Mouse (Mus musculus) ES-Bruce4 (cell line): ENCODE measurements around the gene Syp. TPM values are rescaled to one million over a fixed set of nuclear protein-coding genes. Genes with fewer than 3 reads are reported as not detected.

ENCODE experiments used
- H3K27ac ChIP-seq: 2 replicates; pipeline ENCODE4 v1.5.1; 2012; ENCODE audit warnings: low read length, inconsistent platforms; ENCODE audit not compliant: insufficient read depth
- H3K27me3 ChIP-seq: 2 replicates; pipeline ENCODE4 v1.6.1; 2012; ENCODE audit warnings: mild to moderate bottlenecking, low read length, inconsistent platforms; ENCODE audit not compliant: control insufficient read depth, poor library complexity, insufficient read depth, severe bottlenecking
- H3K36me3 ChIP-seq: 2 replicates; pipeline ENCODE4 v1.6.1; 2012; ENCODE audit warnings: inconsistent platforms, mild to moderate bottlenecking, low read length, moderate library complexity; ENCODE audit not compliant: control insufficient read depth, poor library complexity, insufficient read depth, severe bottlenecking
- H3K4me1 ChIP-seq: one replicate; pipeline ENCODE4 v1.8.1; 2011; ENCODE audit warnings: low read length; ENCODE audit not compliant: control insufficient read depth, insufficient read depth
- H3K4me3 ChIP-seq: 2 replicates; pipeline ENCODE4 v1.5.1; 2011; ENCODE audit warnings: low read depth, mild to moderate bottlenecking, low read length
- H3K9ac ChIP-seq: 2 replicates; pipeline ENCODE4 v1.6.1; 2012; ENCODE audit warnings: low read depth, mild to moderate bottlenecking, inconsistent platforms; ENCODE audit not compliant: poor library complexity, severe bottlenecking
- H3K9me3 ChIP-seq: replicated peaks from 2 replicates; pipeline ENCODE4 v1.6.1; 2012; ENCODE audit warnings: mild to moderate bottlenecking, low read length, inconsistent platforms; ENCODE audit not compliant: control insufficient read depth, poor library complexity, insufficient read depth, severe bottlenecking
- CTCF ChIP-seq: IDR thresholded peaks from one replicate; pipeline ENCODE4 v1.8.1; 2011; ENCODE audit warnings: low read depth, low read length
- EP300 ChIP-seq: IDR thresholded peaks from 2 replicates; pipeline ENCODE4 v1.6.1; 2011; ENCODE audit warnings: low read depth, low read length; ENCODE audit not compliant: insufficient read depth
- POLR2A ChIP-seq: IDR thresholded peaks from one replicate; pipeline ENCODE4 v1.8.1; 2011; ENCODE audit warnings: low read length; ENCODE audit not compliant: insufficient read depth
- polyA plus RNA-seq: library from polyadenylated mRNA; stranded (reverse); fragments of >200 nt; gene quantifications from 2 replicates; pipeline ENCODE4 v1.2.4, GENCODE M21; 2011; ENCODE audit warnings: low read depth; ENCODE audit not compliant: missing spikeins, insufficient read depth, insufficient read length

Gene Syp
- polyA plus RNA-seq, 1 experiment = 5.9 TPM

DNA sequence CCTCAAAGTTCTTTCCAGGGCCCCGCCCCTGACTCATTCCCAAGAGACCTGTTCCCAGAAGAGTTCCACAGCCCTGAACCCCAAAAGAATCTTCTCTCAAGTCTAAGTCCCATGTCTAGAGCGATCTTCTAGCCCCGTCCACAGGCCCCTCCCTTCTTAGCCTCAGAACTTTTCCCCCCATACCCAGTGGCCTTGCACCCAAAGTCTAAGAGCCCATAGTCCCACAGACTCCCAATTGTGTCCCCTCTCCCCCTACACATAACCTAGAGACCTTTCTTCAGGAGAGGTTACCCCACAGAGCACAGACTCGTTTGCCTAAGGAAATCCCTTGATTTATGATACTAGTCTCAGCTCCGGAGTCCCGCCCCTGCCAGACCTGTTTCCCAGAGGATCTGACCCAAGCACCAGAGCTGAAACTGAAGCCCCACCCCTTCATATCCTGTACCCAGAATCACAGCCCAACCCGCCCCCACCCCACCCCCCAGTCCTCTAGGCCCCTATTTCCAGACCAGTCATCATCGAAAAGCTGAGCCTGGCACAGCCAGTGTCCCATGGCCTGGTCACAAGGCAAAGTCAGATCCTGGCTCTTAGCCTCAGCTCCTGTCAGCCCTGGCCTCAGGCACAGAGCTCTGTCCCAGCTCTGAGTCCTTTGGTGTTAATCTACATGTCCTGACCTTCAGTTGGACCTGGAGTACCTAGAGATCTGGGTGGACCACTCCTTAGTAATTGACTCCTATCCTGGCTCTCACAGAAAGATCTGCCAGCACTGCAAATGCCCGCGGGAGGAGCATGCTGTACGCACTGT, 20.7 kb downstream of the Syp start:
- no peaks in the 10 kb centered on the region for H3K27me3 ChIP-seq
- H3K9ac ChIP-seq = no peak overlapping the region
- 0 out of 2 replicates have a peak overlapping the region, but pooled peaks have one; percentile 45 for H3K27ac ChIP-seq
- H3K9me3 ChIP-seq = no peaks in the 10 kb centered on the region
- no peaks in the 10 kb centered on the region for H3K4me1 ChIP-seq
- no peak overlapping the region for H3K4me3 ChIP-seq
- H3K36me3 ChIP-seq = no peaks in the 10 kb centered on the region
- no peak for TF ChIP-seq CTCF
- TF ChIP-seq POLR2A = no peak
- TF ChIP-seq EP300 = no peak

DNA sequence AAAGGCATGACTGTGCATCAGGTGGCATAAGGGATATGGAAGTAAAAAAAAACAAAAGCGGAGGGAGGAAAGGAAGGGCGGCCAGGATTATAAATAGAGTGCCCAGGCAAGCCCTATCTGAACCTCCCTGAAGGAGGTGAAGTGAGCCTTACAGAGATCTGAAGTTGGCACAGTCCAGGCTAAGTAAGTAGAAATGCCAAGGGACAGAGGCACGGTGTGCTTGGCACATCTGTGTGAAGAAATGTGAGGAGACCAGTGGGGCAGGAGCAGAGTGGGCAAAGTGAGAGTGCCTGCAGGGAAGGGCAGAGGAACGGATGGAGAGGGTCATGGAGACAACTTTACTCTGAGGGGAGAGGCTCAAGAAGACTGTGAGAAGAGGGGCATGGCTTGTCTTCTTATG, 22.8 kb downstream of the Syp start:
- TF ChIP-seq EP300 = no peak
- no peak for TF ChIP-seq CTCF
- no peak for TF ChIP-seq POLR2A
- Histone ChIP-seq H3K4me3 (no peak overlapping the region), H3K9ac (no peak overlapping the region), H3K4me1 (no peaks in the 10 kb centered on the region), H3K27ac (no peak overlapping the region), H3K27me3 (no peaks in the 10 kb centered on the region), H3K36me3 (no peaks in the 10 kb centered on the region), H3K9me3 (no peaks in the 10 kb centered on the region)

DNA sequence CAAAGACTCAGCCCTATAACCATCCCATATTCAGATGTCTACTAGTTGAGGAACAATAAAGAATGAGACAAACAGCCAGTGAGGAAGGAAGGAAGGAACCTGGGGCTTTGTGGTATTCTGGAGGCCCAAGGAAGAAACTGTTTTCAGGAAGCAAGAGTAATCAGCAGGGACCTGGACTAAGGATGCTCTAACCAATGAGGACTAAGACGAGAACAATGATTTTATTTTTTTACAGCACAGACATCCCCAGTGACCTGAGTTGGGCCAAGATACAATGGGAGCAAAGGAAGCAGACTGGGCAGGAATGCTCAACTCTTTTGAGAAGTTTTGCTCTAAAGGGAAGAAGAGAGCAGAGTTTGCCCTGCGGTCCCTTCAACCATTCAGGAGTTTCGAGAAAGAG, 24.7 kb downstream of the Syp start:
- TF ChIP-seq POLR2A = no peak
- TF ChIP-seq CTCF = no peak
- TF ChIP-seq EP300 = no peak
- H3K4me3 ChIP-seq = no peak overlapping the region
- H3K27ac ChIP-seq = no peak overlapping the region
- H3K4me1 ChIP-seq = no peaks in the 10 kb centered on the region
- no peak overlapping the region for H3K9ac ChIP-seq
- H3K9me3 ChIP-seq = no peaks in the 10 kb centered on the region
- H3K36me3 ChIP-seq = no peaks in the 10 kb centered on the region
- H3K27me3 ChIP-seq = no peaks in the 10 kb centered on the region

- Histone ChIP-seq H3K4me3 (no peak overlapping the region), H3K36me3 (peaks cover 6% of the 10 kb centered on the region; the same call in 1 of the 2 replicates), H3K4me1 (no peaks in the 10 kb centered on the region), H3K9me3 (no peaks in the 10 kb centered on the region), H3K9ac (no peak overlapping the region), H3K27ac (no peak overlapping the region), H3K27me3 (no peaks in the 10 kb centered on the region)
- no peak for TF ChIP-seq POLR2A
- TF ChIP-seq EP300 = no peak
- TF ChIP-seq CTCF = no peak
Observed at GRCm38 (mm10) chrX:7664791-7665190, 26.5 kb downstream of the Syp start.

- no peak overlapping the region for H3K27ac ChIP-seq
- H3K9me3 ChIP-seq = no peaks in the 10 kb centered on the region
- TF ChIP-seq CTCF (no peak), POLR2A (no peak), EP300 (no peak)
- H3K9ac ChIP-seq = no peak overlapping the region
- no peak overlapping the region for H3K4me3 ChIP-seq
- H3K27me3 ChIP-seq = no peaks in the 10 kb centered on the region
- H3K36me3 ChIP-seq = peaks cover 6% of the 10 kb centered on the region; the same call in 1 of the 2 replicates
- H3K4me1 ChIP-seq = no peaks in the 10 kb centered on the region
Observed at GRCm38 (mm10) chrX:7665739-7666502, 27.6 kb downstream of the Syp start.

GRCm38 (mm10) chrX:7670390-7670881, 32.2 kb downstream of the Syp start:
- Histone ChIP-seq H3K4me1 (no peaks in the 10 kb centered on the region), H3K36me3 (peaks cover 6% of the 10 kb centered on the region; the same call in 1 of the 2 replicates), H3K9me3 (no peaks in the 10 kb centered on the region), H3K9ac (peak overlapping the region; percentile 60), H3K27ac (peak overlapping the region; percentile 81), H3K27me3 (no peaks in the 10 kb centered on the region), H3K4me3 (peak overlapping the region; percentile 91)
- TF ChIP-seq EP300 = no peak
- no peak for TF ChIP-seq CTCF
- no peak for TF ChIP-seq POLR2A
